Mouse (Mus musculus): ENCODE results near the gene Mrps22. TPM values are rescaled to one million over a fixed set of nuclear protein-coding genes. Genes with fewer than 3 reads are reported as not detected.

Mrps22 gene
- polyA plus RNA-seq, 1 experiment, result 16.9 TPM

DNA sequence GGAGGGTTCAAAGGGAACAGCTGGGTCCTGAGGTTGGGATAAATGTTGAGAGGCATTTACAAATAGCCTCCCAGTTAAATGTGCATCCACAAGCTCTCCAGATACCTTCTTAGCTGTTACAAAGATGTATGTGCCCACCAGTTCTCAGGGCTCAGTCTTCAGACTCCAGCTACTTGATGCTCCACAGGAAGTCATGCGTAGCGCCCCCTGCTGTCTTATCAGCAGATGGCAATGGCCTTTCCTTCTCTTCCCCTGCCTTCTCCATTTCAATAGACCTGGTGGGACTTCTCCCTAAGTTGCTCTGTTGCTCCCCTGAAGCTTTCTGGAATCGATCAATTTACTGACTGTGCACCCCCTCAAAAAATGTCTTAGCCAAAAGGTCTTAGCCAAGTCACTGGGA lies 27.0 kb upstream of the Mrps22 start:
- DNase-seq, result no peak
- 41% methylated on average over 3 of the region's 3 CpGs for WGBS
- Histone ChIP-seq H3K27me3 (ENCODE audit: control insufficient read depth, insufficient read depth, low read length) (no peaks in the 10 kb centered on the region), H3K27ac (ENCODE audit: control insufficient read depth, insufficient read depth, low read length) (no peak overlapping the region), H3K4me1 (replicated peaks; ENCODE audit: control insufficient read depth, insufficient read depth, low read length) (no peaks in the 10 kb centered on the region), H3K4me3 (ENCODE audit: control insufficient read depth, insufficient read depth, low read length) (no peak overlapping the region), H3K36me3 (ENCODE audit: control insufficient read depth, insufficient read depth, low read length) (no peaks in the 10 kb centered on the region)
- TF ChIP-seq CTCF (IDR thresholded peaks at IDR 0.05; ENCODE audit: borderline replicate concordance, control insufficient read depth, extremely low read depth, insufficient read depth, low read length, poor library complexity), result no peak
- no peak for TF ChIP-seq POLR2A (IDR thresholded peaks at IDR 0.05; ENCODE audit: control insufficient read depth, extremely low read depth, insufficient read depth, low read length, poor library complexity)

DNA sequence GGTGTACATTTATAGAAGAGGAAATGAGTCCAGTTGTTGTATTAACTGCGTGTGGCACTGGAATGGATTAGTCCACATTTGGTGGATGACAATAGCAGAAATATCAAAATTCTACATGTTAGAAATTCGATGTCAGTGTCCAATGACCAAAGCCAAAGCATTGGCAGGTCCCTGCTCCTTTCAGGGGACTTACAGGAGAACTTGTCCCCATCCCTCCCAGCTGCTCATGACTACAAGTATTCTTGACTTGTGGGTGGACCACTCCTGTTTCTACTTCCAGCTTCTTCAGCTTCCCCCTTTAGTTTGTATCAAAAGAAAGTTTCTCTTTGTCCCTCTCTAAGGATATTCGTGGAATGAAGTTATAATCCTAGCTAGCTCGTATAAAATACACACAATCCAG lies 3.4 kb upstream of the Mrps22 start:
- TF ChIP-seq POLR2A (IDR thresholded peaks at IDR 0.05; ENCODE audit: control insufficient read depth, extremely low read depth, insufficient read depth, low read length, poor library complexity), result no peak
- no peak for TF ChIP-seq CTCF (IDR thresholded peaks at IDR 0.05; ENCODE audit: borderline replicate concordance, control insufficient read depth, extremely low read depth, insufficient read depth, low read length, poor library complexity)
- no peak overlapping the region for H3K4me3 ChIP-seq (ENCODE audit: control insufficient read depth, insufficient read depth, low read length)
- no peaks in the 10 kb centered on the region for H3K27me3 ChIP-seq (ENCODE audit: control insufficient read depth, insufficient read depth, low read length)
- H3K4me1 ChIP-seq (replicated peaks; ENCODE audit: control insufficient read depth, insufficient read depth, low read length), result peaks cover 3% of the 10 kb centered on the region; the same call in 1 of the 2 replicates
- H3K36me3 ChIP-seq (ENCODE audit: control insufficient read depth, insufficient read depth, low read length), result no peaks in the 10 kb centered on the region
- WGBS, result 80% methylated on average over 4 of the region's 4 CpGs
- no peak for DNase-seq
- no peak overlapping the region for H3K27ac ChIP-seq (ENCODE audit: control insufficient read depth, insufficient read depth, low read length)

DNA sequence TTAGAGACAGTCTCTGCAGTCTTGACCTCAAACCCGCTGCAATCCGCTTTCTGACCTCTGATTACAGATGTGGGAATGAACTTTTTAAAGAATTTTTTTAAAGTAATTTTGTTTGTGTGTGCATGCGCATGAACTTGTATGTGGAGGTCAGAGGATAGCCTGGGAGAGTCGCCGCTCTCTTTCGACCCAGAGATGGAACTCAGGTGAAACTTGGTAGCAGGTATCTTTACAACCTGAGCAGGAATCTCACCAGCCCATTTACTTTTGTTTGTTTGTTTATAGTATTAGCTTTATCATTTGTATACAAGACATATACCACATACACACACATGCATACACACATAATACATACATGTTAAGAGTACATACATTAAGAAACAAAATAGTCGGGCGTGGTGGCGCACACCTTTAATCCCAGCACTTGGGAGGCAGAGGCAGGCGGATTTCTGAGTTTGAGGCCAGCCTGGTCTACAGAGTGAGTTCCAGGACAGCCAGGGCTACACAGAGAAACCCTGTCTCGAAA lies 438 bp upstream of the Mrps22 start:
- Histone ChIP-seq H3K4me1 (replicated peaks; ENCODE audit: control insufficient read depth, insufficient read depth, low read length) (peaks cover 3% of the 10 kb centered on the region; the same call in 1 of the 2 replicates), H3K27me3 (ENCODE audit: control insufficient read depth, insufficient read depth, low read length) (no peaks in the 10 kb centered on the region), H3K36me3 (ENCODE audit: control insufficient read depth, insufficient read depth, low read length) (peaks cover 12% of the 10 kb centered on the region), H3K27ac (ENCODE audit: control insufficient read depth, insufficient read depth, low read length) (no peak overlapping the region), H3K4me3 (ENCODE audit: control insufficient read depth, insufficient read depth, low read length) (no peak overlapping the region)
- no peak for TF ChIP-seq CTCF (IDR thresholded peaks at IDR 0.05; ENCODE audit: borderline replicate concordance, control insufficient read depth, extremely low read depth, insufficient read depth, low read length, poor library complexity)
- no peak for TF ChIP-seq POLR2A (IDR thresholded peaks at IDR 0.05; ENCODE audit: control insufficient read depth, extremely low read depth, insufficient read depth, low read length, poor library complexity)
- WGBS, result 60% methylated on average over 11 of the region's 11 CpGs
- DNase-seq, result no peak

DNA sequence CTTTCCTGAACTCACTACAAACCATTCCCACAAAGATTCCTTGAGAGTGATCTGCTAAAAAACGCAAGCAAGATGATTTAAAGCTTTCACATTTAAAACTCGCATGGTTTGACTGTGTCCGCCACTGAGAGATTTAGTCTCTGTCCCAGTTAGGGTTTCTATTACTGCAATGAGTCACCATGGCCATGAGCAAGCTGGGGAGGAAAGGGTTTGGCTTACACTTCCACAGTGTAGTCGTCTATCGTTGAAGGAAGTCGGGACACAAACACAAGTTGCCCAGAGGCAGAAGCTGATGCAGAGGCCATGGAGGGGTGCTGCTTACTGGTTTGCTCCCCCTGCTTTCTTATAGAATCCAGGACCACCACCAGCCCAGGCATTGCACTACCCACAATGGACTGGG lies 1.4 kb downstream of the Mrps22 start:
- Histone ChIP-seq H3K27ac (ENCODE audit: control insufficient read depth, insufficient read depth, low read length) (no peak overlapping the region), H3K4me3 (ENCODE audit: control insufficient read depth, insufficient read depth, low read length) (no peak overlapping the region)
- TF ChIP-seq POLR2A (IDR thresholded peaks at IDR 0.05; ENCODE audit: control insufficient read depth, extremely low read depth, insufficient read depth, low read length, poor library complexity) (no peak), CTCF (IDR thresholded peaks at IDR 0.05; ENCODE audit: borderline replicate concordance, control insufficient read depth, extremely low read depth, insufficient read depth, low read length, poor library complexity) (no peak)

DNA sequence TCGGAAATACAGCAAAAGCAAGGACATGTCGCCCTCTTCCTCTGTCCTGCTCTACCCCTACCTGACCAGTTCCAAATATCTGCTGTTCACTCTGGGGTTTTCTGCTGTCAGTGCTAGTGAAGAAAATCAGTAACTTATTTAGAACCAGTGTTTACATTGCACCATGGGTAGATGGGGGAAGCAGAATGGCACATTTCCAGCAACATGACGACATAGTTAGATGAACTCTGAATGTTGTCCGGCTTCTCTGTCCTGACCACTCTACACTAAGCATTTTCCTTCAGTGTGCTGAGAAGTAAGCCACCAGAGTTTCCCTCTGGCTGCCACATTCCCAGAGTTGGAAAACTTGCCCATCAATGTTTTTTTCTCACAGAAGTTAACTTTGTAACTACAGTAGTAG lies 17.6 kb downstream of the Mrps22 start:
- H3K4me1 ChIP-seq (replicated peaks; ENCODE audit: control insufficient read depth, insufficient read depth, low read length), result no peaks in the 10 kb centered on the region
- H3K36me3 ChIP-seq (ENCODE audit: control insufficient read depth, insufficient read depth, low read length), result peaks cover 88% of the 10 kb centered on the region
- WGBS, result 97% methylated on average over 4 of the region's 4 CpGs
- TF ChIP-seq CTCF (IDR thresholded peaks at IDR 0.05; ENCODE audit: borderline replicate concordance, control insufficient read depth, extremely low read depth, insufficient read depth, low read length, poor library complexity), result no peak
- TF ChIP-seq POLR2A (IDR thresholded peaks at IDR 0.05; ENCODE audit: control insufficient read depth, extremely low read depth, insufficient read depth, low read length, poor library complexity), result no peak
- no peaks in the 10 kb centered on the region for H3K27me3 ChIP-seq (ENCODE audit: control insufficient read depth, insufficient read depth, low read length)
- H3K27ac ChIP-seq (ENCODE audit: control insufficient read depth, insufficient read depth, low read length), result no peak overlapping the region
- H3K4me3 ChIP-seq (ENCODE audit: control insufficient read depth, insufficient read depth, low read length), result no peak overlapping the region
- no peak for DNase-seq

More for the DNA sequence above, 1.4 kb downstream of the Mrps22 start:
- Histone ChIP-seq H3K27me3 (ENCODE audit: control insufficient read depth, insufficient read depth, low read length) (no peaks in the 10 kb centered on the region), H3K4me1 (replicated peaks; ENCODE audit: control insufficient read depth, insufficient read depth, low read length) (peaks cover 3% of the 10 kb centered on the region; the same call in 1 of the 2 replicates), H3K36me3 (ENCODE audit: control insufficient read depth, insufficient read depth, low read length) (peaks cover 14% of the 10 kb centered on the region)
- WGBS, result 78% methylated on average over 6 of the region's 6 CpGs
- DNase-seq, result no peak

DNA sequence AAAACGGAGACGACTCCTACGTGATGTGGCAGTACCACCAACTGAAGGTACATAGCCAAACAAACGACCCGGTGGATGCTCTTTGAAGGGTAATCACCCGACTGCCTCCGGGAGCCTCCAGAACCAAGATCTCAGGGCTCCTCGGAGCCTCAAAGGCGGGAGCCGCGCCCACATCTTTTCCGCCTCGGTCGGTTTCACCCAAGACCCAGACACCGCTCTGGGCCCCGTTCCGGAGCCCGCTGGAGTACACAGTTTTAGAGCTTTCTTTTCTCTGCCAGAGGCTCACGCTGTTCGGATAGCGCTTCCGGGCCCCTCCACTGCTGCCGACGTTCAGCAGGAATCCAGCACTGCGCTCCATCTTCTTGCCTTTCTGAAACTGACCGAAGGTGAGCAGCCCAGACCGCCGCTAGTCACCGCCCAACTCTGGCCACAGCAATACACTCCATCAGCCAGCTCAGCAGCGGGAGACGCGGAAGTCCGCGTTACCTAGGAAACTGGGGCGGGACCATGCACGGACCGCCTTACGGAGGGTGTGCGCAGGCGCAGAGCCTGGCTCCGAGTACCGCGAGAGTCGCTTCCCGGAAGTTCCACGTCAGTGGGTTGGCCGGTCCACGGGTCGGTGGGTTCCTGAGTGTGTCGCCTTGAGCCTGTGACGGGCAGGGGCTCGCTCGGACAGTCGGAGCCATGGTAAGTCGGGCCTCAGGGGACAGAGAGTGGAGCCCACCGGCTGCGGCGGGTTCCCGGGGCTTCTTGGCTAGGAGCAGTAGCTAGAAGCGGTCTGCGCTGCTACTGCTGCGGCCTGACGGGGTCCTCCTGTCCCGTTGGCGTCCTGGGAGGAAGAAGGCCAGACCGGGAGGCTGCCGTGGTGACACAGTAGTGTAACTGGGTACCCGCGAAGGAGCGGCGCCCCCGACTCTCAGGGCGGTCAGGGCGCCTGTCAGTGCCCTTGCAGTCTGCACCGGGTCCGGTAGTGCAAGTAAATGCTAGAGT lies 38.0 kb downstream of the Mrps22 start, which contains the start of gene Copb2:
TSS of gene Copb2 (plus strand) at position 585 of the 990 bp plus-strand sequence.
- peaks cover 4% of the 10 kb centered on the region; the same call in 1 of the 2 replicates for H3K36me3 ChIP-seq (ENCODE audit: control insufficient read depth, insufficient read depth, low read length)

More for the DNA sequence above, 38.0 kb downstream of the Mrps22 start, which contains the start of gene Copb2:
- peak; percentile 44; the same call in 1 of the 2 replicates for TF ChIP-seq POLR2A (IDR thresholded peaks at IDR 0.05; ENCODE audit: control insufficient read depth, extremely low read depth, insufficient read depth, low read length, poor library complexity)
- TF ChIP-seq CTCF (IDR thresholded peaks at IDR 0.05; ENCODE audit: borderline replicate concordance, control insufficient read depth, extremely low read depth, insufficient read depth, low read length, poor library complexity), result 0 out of 2 replicates have a peak, but pooled peaks have one; percentile 34
- H3K4me3 ChIP-seq (ENCODE audit: control insufficient read depth, insufficient read depth, low read length), result peak within 1 kb of the TSS; percentile 87
- H3K27me3 ChIP-seq (ENCODE audit: control insufficient read depth, insufficient read depth, low read length), result no peaks in the 10 kb centered on the region
- no peak within 1 kb of the TSS for H3K27ac ChIP-seq (ENCODE audit: control insufficient read depth, insufficient read depth, low read length)
- WGBS, result under 1% methylated on average over 76 of the region's 76 CpGs
- H3K4me1 ChIP-seq (replicated peaks; ENCODE audit: control insufficient read depth, insufficient read depth, low read length), result peaks cover 2% of the 10 kb centered on the region; the same call in 1 of the 2 replicates
- peak; percentile 98 for DNase-seq

Data from thymus, adult 2 months (tissue).